ENCODE assay signal across 32 mouse cellular contexts in genomic region chr14:80232066-80232465, GRCm38 (mm10).
"Had no signal": no experiment of that assay in that cellular context is flagged by ENCODE, and none has a peak within 500 bp of the region (broad histone marks: within the 10 kb centered on the region; RNA-seq: fewer than 3 reads in every experiment).

No protein-coding gene starts in this region.

- ATAC-seq: liver, embryonic 12.5 days; liver, postnatal 0 days; lung, postnatal 0 days; midbrain, embryonic 13.5 days; midbrain, embryonic 15.5 days; midbrain, embryonic 16.5 days had no signal

- H3K9ac ChIP-seq: limb, embryonic 12.5 days; limb, embryonic 13.5 days; limb, embryonic 15.5 days; liver, embryonic 12.5 days; liver, embryonic 13.5 days; liver, embryonic 14.5 days; liver, embryonic 15.5 days; liver, postnatal 0 days; lung, embryonic 14.5 days; lung, embryonic 15.5 days; midbrain, embryonic 12.5 days; midbrain, embryonic 13.5 days; midbrain, embryonic 15.5 days had no signal

- H3K27me3 ChIP-seq: limb, embryonic 12.5 days; limb, embryonic 13.5 days; limb, embryonic 15.5 days; liver, embryonic 12.5 days; liver, embryonic 13.5 days; liver, embryonic 15.5 days; lung, embryonic 15.5 days; megakaryocyte, embryonic 14.5 days; midbrain, embryonic 12.5 days; midbrain, embryonic 13.5 days; midbrain, embryonic 15.5 days had no signal

- H3K4me3 ChIP-seq: left cerebral cortex, adult 2 months; limb, embryonic 10.5 days; limb, embryonic 12.5 days; limb, embryonic 13.5 days; limb, embryonic 15.5 days; liver, embryonic 12.5 days; liver, embryonic 13.5 days; liver, embryonic 15.5 days; lung, embryonic 15.5 days; megakaryocyte, embryonic 14.5 days; midbrain, embryonic 10.5 days; midbrain, embryonic 12.5 days; midbrain, embryonic 13.5 days; midbrain, embryonic 15.5 days; myocyte had no signal

- DNase-seq: left cerebral cortex, postnatal 4 days; liver; liver, embryonic 13.5 days; liver, postnatal 0 days; lung, adult 18-20 months; lung, adult 2 months; lung, embryonic 14.5 days; lung, postnatal 10 days; lung, postnatal 14 days; lung, postnatal 36 days; lung, postnatal 4 days; midbrain, embryonic 14.5 days had no signal

- H3K9me3 ChIP-seq: limb, embryonic 10.5 days; limb, embryonic 12.5 days; limb, embryonic 13.5 days; limb, embryonic 15.5 days; liver, embryonic 12.5 days; liver, embryonic 13.5 days; liver, embryonic 15.5 days; lung, embryonic 15.5 days; midbrain, embryonic 10.5 days; midbrain, embryonic 12.5 days; midbrain, embryonic 13.5 days; midbrain, embryonic 15.5 days had no signal

- H3K4me2 ChIP-seq: limb, embryonic 12.5 days; limb, embryonic 13.5 days; limb, embryonic 15.5 days; liver, embryonic 11.5 days; liver, embryonic 12.5 days; liver, embryonic 13.5 days; liver, embryonic 15.5 days; lung, embryonic 14.5 days; lung, embryonic 15.5 days; midbrain, embryonic 11.5 days; midbrain, embryonic 12.5 days; midbrain, embryonic 13.5 days; midbrain, embryonic 15.5 days had no signal

- H3K4me1 ChIP-seq: limb, embryonic 10.5 days; limb, embryonic 12.5 days; limb, embryonic 13.5 days; limb, embryonic 15.5 days; liver, embryonic 12.5 days; liver, embryonic 13.5 days; liver, embryonic 15.5 days; lung, embryonic 15.5 days; megakaryocyte, embryonic 14.5 days; midbrain, embryonic 10.5 days; midbrain, embryonic 12.5 days; midbrain, embryonic 13.5 days; midbrain, embryonic 15.5 days had no signal

- H3K27ac ChIP-seq: left cerebral cortex, adult 2 months; limb, embryonic 10.5 days; limb, embryonic 12.5 days; limb, embryonic 13.5 days; limb, embryonic 15.5 days; liver, embryonic 12.5 days; liver, embryonic 13.5 days; liver, embryonic 14.5 days; liver, embryonic 15.5 days; lung, embryonic 15.5 days; macrophage; midbrain, embryonic 10.5 days; midbrain, embryonic 12.5 days; midbrain, embryonic 13.5 days; midbrain, embryonic 15.5 days had no signal

- H3K36me3 ChIP-seq: limb, embryonic 10.5 days; limb, embryonic 12.5 days; limb, embryonic 13.5 days; limb, embryonic 15.5 days; liver, embryonic 12.5 days; liver, embryonic 13.5 days; liver, embryonic 15.5 days; lung, embryonic 15.5 days; midbrain, embryonic 10.5 days; midbrain, embryonic 12.5 days; midbrain, embryonic 13.5 days; midbrain, embryonic 15.5 days had no signal
